Mouse (Mus musculus) ZHBTc4 (cell line): ENCODE measurements around the gene Plxna2.

ENCODE experiments used
- DNase-seq: peaks from one replicate; pipeline ENCODE4 v3.0.0-alpha.2; 2011; ENCODE audit warnings: low read depth, low spot score

Plxna2 gene

DNA sequence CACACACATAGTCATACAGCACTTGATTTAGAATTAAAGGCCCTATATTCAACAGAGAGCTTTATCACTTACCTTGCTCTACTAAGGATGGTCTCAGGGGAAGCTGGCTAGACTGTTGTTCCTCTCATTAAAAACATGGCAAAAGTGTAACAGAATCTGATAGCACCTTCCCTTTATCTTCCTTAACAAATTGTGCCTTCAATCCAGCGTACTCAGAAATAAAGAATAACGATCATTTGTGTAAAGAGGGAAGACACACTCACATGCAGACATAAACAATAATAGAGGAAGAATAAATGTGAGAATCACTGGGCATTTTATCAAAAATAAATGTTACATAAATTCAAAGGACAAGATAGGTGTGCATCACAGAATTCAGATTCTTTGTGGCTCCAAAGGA, at the start of gene Plxna2:
Gene Plxna2 (plus strand): TSS at position 301 of the 400 bp plus-strand sequence.
- DNase-seq, result no peak

DNA sequence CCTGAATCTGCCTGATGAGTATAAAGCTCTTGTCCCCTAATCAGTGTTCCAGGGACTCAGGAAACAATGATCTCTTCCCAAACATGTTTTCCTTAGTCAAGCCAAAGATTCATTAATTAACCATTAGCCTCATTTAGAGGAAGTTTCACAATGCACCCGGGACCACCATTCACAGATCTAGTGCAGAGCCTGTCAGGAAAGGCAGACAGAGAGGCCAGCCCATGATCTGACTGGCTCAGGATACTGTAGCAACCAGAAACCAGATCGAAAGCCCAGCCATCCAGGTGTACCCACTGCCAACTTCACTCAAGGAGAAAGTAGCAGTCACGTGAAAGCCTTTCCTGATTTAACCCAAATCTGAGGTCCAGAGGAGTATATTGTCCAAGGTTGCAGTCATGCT, 44.1 kb upstream of the Plxna2 start:
- DNase-seq, result no peak

DNA sequence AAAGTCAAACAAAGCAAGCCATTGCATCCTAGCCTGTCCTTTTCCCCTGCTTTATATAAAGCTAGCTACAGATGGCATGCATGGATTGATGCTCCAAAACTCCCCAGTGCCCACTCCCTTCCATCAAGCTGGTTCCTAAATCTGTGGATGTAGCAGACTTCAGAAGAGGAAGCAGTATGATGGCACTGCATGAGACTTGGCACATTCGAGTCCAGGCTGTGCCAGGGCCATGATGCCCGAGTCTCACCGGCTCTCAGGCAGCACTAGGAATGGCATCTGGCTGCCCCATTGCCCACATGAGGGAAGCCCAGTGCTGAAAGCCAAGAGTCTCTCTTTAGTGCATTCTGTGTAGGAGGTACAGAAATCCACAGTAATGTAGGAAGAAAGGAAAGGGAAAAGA, 39.7 kb upstream of the Plxna2 start:
- no peak for DNase-seq

DNA sequence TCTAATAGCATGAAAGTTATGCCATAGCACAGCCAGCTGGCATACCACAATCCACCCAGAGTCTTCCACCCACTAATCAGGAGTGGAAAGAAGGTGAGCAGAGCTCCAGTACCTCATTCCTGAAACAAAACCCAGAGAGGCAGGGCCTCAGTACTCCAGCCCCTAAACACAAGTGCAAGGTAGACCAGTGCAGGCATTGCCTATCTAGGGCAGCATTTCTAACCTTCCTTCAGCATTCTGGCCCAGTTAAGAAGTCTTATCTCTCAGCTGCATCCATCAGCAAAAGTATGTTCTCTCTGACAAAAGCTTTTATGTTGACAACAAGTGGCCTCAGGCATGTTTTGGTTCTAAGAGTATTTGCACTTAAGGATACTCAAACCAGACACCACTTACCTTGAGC, 37.5 kb upstream of the Plxna2 start:
- no peak for DNase-seq

DNA sequence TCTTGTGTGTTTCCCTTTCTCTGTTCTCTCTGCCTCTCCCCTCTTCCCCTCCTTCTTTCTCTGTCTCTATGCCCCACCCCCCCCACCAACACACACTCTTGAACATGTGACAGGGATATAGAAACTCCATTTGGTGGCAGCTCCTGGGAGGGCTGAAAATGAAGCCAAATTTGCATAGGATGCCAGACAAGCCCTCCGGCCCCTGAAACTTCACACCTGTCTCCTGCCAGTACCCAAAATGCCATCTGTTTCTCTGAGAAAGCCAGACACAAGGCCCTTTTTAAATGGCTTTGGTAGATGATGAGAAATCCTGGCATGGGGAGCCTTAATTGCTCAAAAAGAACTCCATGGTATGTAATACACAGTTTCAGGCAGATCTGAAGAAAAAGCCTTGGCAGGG, 31.3 kb upstream of the Plxna2 start:
- DNase-seq, result no peak

DNA sequence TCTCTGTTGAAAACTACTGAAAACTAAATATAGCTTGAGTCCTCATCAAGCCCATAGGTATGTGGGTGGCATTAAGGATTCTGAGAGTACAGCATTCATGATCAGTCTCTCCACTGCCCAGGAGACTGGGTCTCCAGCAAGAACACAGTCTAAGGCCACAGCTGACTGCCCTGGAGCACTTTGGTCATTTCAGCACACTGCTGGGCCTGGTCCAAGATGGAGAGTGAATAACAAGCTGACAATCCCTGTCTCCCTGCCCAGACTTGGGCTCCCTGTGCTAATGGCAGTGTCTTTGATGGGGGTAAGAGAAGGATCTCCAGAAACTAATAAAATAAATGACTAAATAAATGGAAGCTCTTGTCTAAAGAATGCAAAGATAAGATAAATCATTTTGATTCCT, 30.5 kb upstream of the Plxna2 start:
- DNase-seq, result no peak

DNA sequence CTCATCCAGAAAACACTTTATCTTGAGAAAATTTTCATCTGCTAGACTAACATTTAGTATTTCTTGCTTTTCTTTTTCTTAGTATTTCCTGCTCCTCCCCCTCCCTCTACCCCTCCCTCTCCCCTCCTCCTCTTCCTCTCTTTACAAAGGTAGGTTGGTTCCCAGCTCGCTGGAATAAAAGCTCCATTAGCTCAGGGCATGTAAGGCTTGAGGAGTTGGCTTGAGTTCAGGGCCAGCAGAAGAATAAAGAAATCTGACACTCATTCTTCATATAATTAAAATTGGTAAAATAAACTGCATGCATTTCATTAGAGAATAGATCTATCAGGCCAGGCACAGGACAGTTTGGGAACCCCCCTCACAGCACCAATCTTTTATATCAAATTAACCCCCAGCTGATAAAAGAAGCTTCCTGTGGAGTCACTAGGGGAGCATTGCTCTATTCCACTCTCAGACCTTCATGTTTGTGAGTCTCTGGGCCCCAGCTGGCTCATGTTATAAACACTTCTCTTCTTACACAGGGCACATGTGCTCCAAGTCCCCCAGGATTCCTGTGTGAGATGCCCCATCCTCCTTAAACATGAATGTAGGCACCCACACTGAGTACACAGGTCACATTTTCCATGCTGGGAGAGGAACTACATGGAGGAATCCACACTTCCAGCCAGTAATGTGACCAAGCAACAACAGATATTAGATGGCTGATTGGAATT, 29.9 kb upstream of the Plxna2 start:
- DNase-seq, result no peak

DNA sequence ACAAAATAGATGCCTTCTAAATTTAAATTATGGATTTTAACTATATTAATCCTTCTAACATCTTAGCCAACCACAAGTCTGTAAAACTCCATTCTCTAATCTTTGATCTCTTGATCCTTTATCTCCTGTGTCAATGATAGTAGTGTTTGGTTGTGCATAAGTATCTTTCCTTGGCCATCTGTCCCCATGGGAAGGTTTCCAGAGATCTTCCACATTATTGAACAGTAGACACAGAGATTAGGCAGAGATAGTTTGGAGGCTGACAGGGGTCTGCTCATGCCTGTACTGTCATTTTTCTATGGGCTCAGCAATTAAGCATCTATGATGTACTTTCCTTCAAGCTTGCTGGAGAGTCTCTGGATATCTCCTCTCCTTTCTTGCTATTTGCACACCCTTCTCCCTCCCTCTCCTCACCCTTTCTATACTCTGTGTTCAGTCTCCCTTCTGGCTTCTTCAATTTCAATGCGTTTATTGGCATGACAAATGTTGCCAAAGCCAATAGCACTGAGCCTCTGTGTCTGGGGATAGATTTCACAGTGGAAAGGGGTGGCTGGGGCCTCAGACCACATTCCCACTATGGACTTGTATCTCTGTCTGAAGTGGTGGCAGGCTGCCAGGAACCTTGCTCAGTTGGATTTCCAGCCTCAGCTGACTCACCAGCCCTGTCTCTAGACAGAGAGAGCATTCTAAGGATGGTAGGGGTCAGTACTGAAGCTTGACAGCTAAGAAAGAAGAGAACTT, 29.1 kb upstream of the Plxna2 start:
- DNase-seq, result no peak

DNA sequence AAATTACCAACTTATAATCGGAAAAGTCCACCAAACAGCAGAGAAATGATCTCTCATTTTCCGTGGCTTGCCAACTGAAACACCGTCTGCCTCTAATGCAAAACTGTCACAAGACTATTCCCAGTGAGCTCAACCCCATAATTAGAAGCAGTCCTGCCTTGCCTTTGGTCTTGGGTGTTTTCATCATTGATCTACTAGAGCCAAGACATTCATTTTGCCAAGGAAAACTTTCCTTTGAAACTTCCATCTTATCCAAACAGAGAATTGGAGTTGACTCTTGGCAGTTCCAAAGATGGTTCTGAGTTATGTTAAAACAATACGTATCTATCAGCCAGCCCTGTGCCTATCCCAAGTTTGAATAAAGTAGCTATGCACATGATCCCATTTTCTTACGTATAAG, 24.9 kb upstream of the Plxna2 start:
- DNase-seq, result no peak

DNA sequence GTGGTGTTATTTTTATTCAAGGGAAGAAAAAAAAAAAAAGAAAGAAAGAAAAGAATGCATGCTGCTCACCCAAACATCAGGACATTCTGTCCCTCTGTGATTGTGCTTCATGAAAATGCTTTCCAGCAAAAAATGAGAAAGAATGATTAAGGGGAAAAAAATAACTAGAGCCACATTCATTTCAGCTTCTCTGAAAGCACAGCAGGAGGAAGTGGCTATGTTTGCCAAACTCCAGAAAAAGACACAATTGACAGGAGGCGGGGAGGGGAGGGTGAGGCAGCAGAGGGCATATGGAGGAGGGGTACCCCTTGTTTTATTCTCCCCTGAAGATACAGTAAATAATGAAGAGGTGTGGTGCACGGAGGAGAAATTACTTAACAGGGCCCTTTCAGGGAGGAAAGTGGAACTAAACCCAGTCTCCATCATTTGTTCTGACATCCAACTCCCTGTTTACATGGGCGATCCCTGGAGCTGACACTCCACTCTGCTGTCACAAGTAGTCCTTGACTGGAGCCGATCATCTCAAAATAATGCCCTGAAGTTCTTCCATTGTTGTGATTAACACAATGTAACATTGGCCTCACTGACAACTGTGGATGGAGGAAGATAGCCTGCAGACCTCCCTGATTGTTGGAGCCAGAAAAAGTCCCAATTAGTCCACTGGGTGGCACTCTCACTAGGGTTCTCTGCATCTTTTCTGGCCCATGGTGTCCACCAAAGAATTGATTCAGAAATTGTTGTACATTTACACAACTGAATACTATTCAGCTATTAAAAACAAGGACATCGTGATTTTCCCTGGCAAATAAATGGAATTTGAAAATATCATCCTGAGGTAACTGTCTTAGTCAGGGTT, 10.4 kb upstream of the Plxna2 start:
- DNase-seq, result peak; percentile 23

DNA sequence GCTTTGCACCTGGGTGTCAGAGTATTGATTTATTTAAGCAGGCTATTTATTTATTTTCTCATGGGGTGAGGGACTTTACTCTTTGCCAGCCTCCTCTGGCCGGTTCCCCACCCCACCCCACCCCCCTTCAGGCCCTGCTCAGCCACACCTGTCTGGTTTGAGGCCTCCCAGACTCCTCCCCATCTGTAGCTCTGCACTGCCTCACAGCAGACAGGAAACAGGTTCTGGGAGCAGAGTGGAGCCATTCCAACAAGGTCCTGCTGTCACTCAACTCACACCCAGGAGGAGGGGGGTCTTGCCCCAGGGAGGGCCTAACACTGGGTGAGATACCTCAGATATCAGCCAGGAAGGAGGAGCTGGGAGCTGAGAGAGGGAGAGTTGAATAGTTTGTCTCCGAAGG, 7.5 kb upstream of the Plxna2 start:
- DNase-seq, result no peak

DNA sequence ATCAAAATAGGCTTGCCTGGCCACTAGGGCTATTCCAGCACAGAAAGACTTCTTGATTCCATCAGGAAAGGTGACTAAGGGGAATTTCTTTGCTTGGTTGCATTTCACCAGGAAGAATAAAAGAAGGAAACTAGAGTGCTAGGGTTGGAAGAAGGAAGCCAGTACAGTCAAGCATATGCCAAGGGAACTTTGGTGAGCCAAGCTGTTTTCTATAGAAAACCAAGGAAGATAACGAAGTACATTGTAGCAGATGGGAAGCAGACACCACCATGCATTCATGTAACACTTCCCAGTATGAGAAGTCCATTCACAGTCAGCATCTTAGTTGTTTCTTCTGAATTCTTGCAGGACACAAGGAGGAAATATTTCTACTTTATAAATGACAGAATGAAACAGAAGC, 5.4 kb upstream of the Plxna2 start:
- DNase-seq, result no peak

DNA sequence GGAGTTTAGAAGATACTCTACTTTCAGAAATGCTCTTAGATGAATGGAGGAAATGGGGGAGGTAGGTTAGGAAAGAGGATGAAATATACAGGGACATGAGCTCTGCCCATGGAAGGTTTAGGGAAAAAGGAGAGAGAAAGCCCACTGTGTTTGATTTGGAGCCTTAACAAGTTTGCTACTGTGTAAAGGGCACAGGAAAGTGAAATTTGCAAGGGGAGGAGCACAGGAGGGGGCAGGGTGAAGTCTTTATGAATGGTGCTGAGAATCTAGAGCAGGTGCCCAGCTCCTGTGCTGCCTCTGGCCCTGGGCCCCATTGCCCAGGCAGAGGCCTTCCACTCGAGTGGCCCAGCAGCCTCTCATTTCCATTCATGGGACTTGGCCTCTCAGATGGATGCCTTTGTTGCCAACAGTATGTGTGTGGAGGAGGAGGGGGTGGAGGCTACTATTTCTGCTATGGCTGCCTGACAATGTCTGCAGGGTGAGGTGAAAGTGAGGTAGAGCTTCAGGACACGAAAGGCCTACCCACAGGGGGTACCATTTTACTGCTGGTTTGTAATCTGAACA, 4.7 kb upstream of the Plxna2 start:
- DNase-seq, result no peak

DNA sequence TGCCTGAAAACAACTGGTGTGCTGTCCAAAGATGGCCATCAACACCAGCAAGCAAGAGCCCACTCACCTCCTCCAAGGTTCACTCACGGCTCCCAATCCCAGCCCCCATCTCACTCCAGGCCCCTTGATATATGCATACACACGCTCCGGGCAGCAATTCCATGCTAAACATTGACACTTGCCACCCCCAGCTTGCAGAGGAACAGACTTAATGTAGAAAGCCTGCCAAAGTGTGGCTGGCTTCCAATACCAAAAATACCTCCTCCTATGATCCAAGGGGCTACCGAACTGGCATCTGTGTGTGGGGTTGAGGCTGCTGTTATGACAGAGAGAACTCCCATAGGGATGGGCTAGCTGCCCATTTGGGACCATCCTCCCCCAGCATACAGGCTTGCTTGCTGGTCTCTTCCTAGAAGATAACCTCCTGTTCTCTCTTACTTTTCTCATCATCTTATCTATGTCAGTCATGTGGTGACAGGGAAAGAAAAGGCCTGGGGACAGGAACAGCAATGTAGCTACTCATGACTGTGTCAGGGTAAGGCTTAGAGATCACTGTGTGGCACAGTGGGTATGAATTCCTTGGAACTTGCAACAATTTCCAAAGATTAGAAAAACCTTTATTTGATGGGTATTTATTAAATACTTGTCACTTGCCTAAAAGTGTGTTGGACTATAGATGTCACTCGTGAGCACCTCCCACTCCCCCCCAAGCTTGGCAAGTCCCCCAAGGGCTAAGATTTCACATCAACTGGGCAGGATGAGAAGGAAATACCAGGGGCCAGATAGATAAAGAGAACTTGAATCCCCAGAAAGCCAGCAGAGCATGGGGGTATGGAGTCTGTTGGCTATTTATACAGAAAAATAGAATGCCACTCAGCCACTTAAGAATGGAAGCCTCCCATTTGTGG, 3.8 kb upstream of the Plxna2 start:
- no peak for DNase-seq

DNA sequence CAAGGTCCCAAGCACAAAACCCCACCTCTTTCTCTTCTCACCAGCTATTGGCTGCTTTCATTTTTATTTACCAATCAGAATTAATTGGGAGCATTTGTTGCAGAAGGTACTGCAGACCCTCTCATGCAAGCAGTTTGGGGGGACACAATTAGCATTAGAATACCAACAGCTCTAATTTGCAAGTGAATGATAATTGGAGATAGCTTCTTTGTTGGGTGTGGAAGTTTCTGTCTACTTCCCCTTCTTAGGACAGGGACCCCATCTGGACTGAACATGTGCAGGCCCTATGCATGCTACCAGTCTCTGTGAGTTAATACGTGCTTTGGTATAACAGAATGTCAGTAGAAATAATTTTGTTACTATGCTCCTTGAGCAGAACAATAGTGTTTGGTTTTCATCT, 1.9 kb upstream of the Plxna2 start:
- no peak for DNase-seq

DNA sequence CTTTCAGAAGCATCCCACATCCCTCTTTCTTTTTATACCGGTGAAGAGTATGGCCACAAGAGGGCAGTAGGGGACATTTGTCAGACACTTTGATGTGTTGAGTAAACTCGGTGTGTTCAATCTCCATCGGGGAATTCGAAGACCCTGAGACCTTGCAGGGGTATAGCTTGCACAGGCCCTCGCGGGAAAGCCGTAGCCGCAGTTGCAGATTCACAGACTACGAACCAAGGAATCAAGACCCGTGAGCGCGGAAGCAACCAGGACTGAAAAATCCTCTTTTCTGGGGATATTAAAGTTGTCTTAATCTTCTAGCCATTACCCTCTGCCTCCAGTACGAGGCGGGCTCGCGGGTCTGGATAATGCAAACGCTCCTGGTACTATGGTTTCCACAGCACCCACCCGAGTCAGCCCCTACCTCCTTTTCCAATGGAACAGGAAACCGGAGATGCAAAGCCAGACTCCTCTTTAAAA, 858 bp downstream of the Plxna2 start:
- DNase-seq, result peak; percentile 83

DNA sequence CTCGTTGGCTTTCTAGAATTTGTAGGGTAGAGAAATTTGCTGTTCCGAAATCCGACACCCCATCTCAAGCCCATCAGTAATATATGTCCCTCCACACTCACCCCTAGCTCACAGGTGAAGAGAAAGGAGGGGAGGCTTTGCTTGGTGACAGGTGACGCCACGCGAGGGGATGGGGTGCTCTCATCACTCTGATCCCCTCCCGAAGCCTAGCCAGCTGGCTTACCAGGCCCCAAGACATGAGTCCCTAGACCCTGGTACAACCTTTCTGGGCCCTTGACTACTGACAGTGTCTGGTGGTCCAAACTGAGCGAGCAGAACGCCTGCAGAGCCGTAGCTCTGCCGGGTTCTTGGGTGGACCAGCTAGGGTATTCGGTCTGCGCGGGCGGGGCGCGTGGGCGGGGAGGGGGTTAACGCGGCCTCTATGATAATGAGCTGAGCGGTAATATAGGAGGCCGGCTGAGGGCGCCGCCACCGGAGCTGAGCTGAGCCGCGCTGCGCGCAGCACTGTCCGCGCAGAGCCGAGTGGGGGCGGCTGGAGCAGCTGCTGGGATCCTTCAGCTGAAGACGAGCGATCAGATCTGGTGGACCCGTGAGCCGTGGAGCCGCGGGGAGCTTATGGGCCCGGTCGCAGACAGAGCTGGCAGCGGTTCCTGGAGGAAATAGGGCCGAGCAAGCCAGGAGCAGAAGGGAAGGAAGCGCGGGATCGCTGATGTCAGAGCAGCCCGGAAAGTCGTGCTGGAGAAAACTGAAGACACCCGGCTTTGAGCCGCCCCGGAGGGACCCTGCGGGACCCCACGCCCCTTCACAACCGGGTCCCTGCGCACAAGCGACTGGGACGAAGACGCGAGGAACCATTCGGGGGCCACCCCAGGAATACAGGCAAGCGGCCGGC, 1.6 kb downstream of the Plxna2 start:
- DNase-seq, result peak; percentile 89

DNA sequence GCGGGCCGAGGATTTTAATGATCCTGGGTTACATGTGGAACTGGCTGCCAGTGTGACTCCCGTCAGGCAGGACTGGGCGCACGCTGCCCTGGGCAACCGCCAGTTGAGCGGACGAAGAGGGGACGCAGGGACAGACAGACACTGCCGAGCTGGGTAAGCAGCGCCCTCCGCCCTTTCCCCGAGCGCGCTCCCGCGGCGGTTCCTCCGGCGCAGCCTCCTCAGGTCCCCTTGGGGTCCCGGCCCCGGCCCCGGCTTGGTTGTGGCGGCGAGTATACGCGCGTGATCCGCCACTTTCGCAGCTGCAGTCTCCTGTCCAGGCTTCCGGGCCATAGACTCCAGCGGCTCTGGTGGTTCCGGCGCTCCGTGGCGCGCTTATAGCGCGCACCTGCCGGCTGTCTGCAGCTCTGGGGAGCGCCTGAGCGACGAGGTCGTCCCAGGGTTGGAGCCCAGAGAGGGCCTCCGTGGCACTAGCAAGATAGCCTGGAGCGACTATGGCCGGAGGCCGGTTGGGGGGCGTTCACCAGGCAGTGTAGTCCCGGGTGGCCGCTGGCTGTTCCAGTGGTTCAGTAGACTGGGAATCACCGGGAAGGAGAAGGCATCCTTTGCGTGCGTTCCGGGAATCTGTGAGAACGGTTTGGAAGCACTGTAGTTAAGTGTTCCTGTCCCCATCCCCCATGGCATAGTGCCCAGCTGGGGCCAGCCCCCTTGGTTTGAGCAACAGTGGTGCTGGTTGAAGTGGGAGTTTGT, 2.4 kb downstream of the Plxna2 start:
- DNase-seq, result peak; percentile 70

DNA sequence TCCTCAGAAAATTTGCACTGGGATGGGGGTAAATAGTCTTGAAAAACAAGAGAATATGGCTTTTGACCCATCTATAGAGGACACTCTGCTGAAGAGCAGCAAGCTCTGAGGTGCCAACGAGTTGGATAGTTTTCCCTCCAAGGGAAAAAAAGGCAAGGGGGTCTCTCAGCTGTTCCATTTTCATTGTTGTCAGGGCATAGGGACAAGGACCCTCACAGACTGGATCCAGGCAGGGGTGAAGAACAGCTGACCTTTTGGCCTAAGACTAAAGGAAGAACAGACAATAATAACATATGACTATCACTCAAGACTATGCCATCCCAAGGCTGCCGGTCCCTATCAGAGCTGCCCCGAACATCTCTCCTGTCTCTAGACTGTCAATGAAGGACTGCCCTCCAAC, 4.2 kb downstream of the Plxna2 start:
- DNase-seq, result no peak
